Mouse (Mus musculus) liver, embryonic 14.5 days (tissue): Measurements from ENCODE around the gene Ccnf. TPM values are rescaled to one million over a fixed set of nuclear protein-coding genes. Genes with fewer than 3 reads are reported as not detected.

Experiments
- ATAC-seq: fragments of 200-750 bp; cut with Nextera tagmentation; 2 replicates; pipeline ENCODE4 v1.8.0; 2017; ENCODE audit warnings: moderate number of reproducible peaks, mild to moderate bottlenecking, moderate library complexity; ENCODE audit not compliant: insufficient read depth
- DNase-seq, 3 experiments: peaks; one replicate each; pipeline ENCODE4 v3.0.0-alpha.2; 2012 to 2013; ENCODE audit warnings: low read depth in 3 of 3, low spot score in 3 of 3
- H3K27ac ChIP-seq: fragments of 300-500 bp; sonication (generic); 2 replicates; pipeline ENCODE4 v1.5.1; 2014; ENCODE audit warnings: moderate library complexity, mild to moderate bottlenecking, control low read depth, inconsistent platforms
- H3K27me3 ChIP-seq: fragments of 300-500 bp; sonication (generic); 2 replicates; pipeline ENCODE4 v1.6.1; 2014; ENCODE audit warnings: mild to moderate bottlenecking, low read length, moderate library complexity; ENCODE audit not compliant: control insufficient read depth, insufficient read depth
- H3K36me3 ChIP-seq: fragments of 300-500 bp; sonication (generic); replicated peaks from 2 replicates; pipeline ENCODE4 v1.6.1; 2014; ENCODE audit warnings: low read depth; ENCODE audit not compliant: control insufficient read depth, insufficient read depth
- H3K4me1 ChIP-seq, 2 experiments: fragments of 200-500 bp in 1 of 2; fragments of 300-500 bp in 1 of 2; sonication (generic) in 1 of 2; replicated peaks; 2 replicates each; pipeline ENCODE4 v1.6.1; 2012 to 2014; ENCODE audit warnings: antibody characterized with exemption in 1 of 2, inconsistent platforms in 1 of 2, low read length in 1 of 2; ENCODE audit not compliant: control insufficient read depth in 2 of 2, insufficient read depth in 2 of 2
- H3K4me2 ChIP-seq: fragments of 300-500 bp; sonication (generic); 2 replicates; pipeline ENCODE4 v1.6.1; 2014; ENCODE audit warnings: low read depth, mild to moderate bottlenecking, control low read depth, moderate library complexity
- H3K4me3 ChIP-seq, 2 experiments: fragments of 200-500 bp in 1 of 2; fragments of 300-500 bp in 1 of 2; sonication (generic) in 1 of 2; 2 replicates each; pipeline ENCODE4 v1.5.1; 2012 to 2014; ENCODE audit warnings: low read depth in 2 of 2, low read length in 2 of 2, mild to moderate bottlenecking in 2 of 2, control low read depth in 1 of 2, inconsistent platforms in 1 of 2, moderate library complexity in 1 of 2; ENCODE audit not compliant: insufficient read depth in 1 of 2
- H3K9ac ChIP-seq: fragments of 300-500 bp; sonication (generic); replicated peaks from 2 replicates; pipeline ENCODE4 v1.6.1; 2014; ENCODE audit warnings: mild to moderate bottlenecking, control low read depth, moderate library complexity
- H3K9me3 ChIP-seq: fragments of 300-500 bp; sonication (generic); 2 replicates; pipeline ENCODE4 v1.6.1; 2016; ENCODE audit warnings: low read length, mixed read lengths; ENCODE audit not compliant: control insufficient read depth
- CTCF ChIP-seq: IDR thresholded peaks from 2 replicates; pipeline ENCODE4 v1.5.1; 2016; ENCODE audit warnings: antibody characterized with exemption, low read depth, control low read depth
- EP300 ChIP-seq: IDR thresholded peaks from 2 replicates; pipeline ENCODE4 v1.6.1; 2016; ENCODE audit warnings: antibody characterized with exemption, low read depth
- WGBS: fragments of 180-500 bp; shearing (Covaris S2); extraction: QIAGEN DNeasy Blood & Tissue Kit; methylation state at CpG from one replicate; pipeline ENCODE4 v1.1.7; 2014; ENCODE audit not compliant: insufficient replicate concordance; 5-methylcytosine and 5-hydroxymethylcytosine counted together
- polyA plus RNA-seq, 2 experiments: library from polyadenylated mRNA; depleted of rRNA in 1 of 2; stranded (reverse) in 1 of 2; unstranded in 1 of 2; fragments of >200 nt; fragmentation: Nextera tagmentation in 1 of 2; extraction: Ambion mirVana in 1 of 2; gene quantifications; 2 replicates each; pipeline versions ENCODE4 v1.2.1 to v1.2.3; 2012 to 2014

The Ccnf gene
- polyA plus RNA-seq, 2 experiments, result 36.9 to 69.5 TPM

GRCm38 (mm10) chr17:24260516-24260915 lies 9.2 kb upstream of the Ccnf start:
- H3K4me2 ChIP-seq, result no peak overlapping the region
- no peaks in the 10 kb centered on the region for H3K9me3 ChIP-seq
- H3K4me3 ChIP-seq, result no peak overlapping the region
- H3K27ac ChIP-seq, result no peak overlapping the region
- DNase-seq (no peak), ATAC-seq (no peak)
- H3K9ac ChIP-seq, result no peak overlapping the region
- no peaks in the 10 kb centered on the region; a peak in 1 of 4 replicates for H3K4me1 ChIP-seq
- 18% methylated on average over 4 of the region's 4 CpGs for WGBS
- TF ChIP-seq CTCF, result no peak
- TF ChIP-seq EP300, result no peak
- no peaks in the 10 kb centered on the region for H3K27me3 ChIP-seq
- H3K36me3 ChIP-seq, result no peaks in the 10 kb centered on the region

DNA sequence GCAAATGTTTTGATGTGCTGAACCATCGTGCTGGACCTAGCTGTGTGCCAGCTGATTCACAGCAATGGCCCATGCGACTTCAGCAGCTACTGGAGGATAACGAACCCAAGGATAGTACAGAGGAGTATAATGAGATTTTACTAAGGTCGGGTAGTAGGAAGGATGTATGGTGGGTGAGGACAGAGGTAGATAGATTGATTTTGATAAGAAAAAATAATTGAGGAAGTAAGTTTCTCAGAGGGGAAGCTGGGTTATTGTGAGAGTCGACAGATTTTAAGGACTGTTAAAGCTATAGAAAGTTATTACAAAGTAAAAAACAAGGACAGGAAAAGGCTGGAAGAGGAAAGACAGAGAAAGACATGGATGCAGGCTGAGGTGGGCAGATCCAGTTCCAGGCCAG lies 8.4 kb upstream of the Ccnf start:
- Histone ChIP-seq H3K4me3 (no peak overlapping the region), H3K4me1 (no peaks in the 10 kb centered on the region; a peak in 1 of 4 replicates), H3K9ac (no peak overlapping the region), H3K27ac (no peak overlapping the region), H3K27me3 (no peaks in the 10 kb centered on the region), H3K36me3 (no peaks in the 10 kb centered on the region), H3K9me3 (no peaks in the 10 kb centered on the region), H3K4me2 (no peak overlapping the region)
- DNase-seq, result no peak
- TF ChIP-seq CTCF (no peak), EP300 (no peak)
- ATAC-seq, result no peak
- 17% methylated on average over 5 of the region's 5 CpGs for WGBS

DNA sequence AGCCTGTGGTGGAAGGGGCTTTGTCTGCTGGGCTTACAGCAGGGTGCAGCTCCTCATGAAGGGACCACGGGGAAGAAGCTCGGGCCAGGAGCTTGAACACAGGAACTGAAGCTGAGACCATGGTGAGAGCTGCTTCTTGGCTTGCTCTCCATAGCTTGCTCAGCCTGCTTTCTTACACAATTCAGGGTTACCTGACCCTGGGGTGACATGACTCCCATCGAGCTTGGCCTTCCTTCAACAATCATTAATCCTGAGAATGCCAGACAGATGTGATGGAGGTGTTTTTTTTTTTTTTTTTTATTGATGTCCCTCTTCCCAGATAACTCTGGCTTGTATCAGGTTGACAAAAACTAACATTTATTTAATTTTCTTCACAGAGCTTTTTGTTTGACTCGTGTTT lies 7.7 kb upstream of the Ccnf start:
- WGBS, result 50% methylated on average over 4 of the region's 4 CpGs
- TF ChIP-seq EP300 (no peak), CTCF (no peak)
- Histone ChIP-seq H3K4me2 (no peak overlapping the region), H3K36me3 (no peaks in the 10 kb centered on the region), H3K27ac (no peak overlapping the region), H3K27me3 (no peaks in the 10 kb centered on the region), H3K4me3 (no peak overlapping the region), H3K4me1 (no peaks in the 10 kb centered on the region; a peak in 1 of 4 replicates), H3K9me3 (no peaks in the 10 kb centered on the region), H3K9ac (no peak overlapping the region)
- no peak for DNase-seq
- ATAC-seq, result no peak

- H3K9me3 ChIP-seq, result no peaks in the 10 kb centered on the region
- 84% methylated on average over 2 of the region's 2 CpGs for WGBS
- peak overlapping the region; percentile 97 for H3K4me2 ChIP-seq
- peak overlapping the region in 1 of 2 experiments; percentile 79; a peak in 2 of 4 replicates for H3K4me3 ChIP-seq
- H3K9ac ChIP-seq, result peak overlapping the region; percentile 94
- H3K36me3 ChIP-seq, result peaks cover 19% of the 10 kb centered on the region
- H3K4me1 ChIP-seq, result peaks cover 13 to 18% of the 10 kb centered on the region in 2 experiments
- H3K27ac ChIP-seq, result peak overlapping the region; percentile 89
- TF ChIP-seq CTCF (no peak), EP300 (no peak)
- DNase-seq (no peak), ATAC-seq (no peak)
- no peaks in the 10 kb centered on the region for H3K27me3 ChIP-seq
Measured at GRCm38 (mm10) chr17:24252329-24252728, 1.0 kb upstream of the Ccnf start.

- no peak for TF ChIP-seq CTCF
- no peak for TF ChIP-seq EP300
- ATAC-seq (no peak; the same call in 1 of the 2 replicates), DNase-seq (no peak)
- WGBS, result 0% methylated on average over 28 of the region's 32 CpGs
- Histone ChIP-seq H3K4me2 (peak overlapping the region; percentile 98), H3K9ac (peak overlapping the region; percentile 84), H3K36me3 (peaks cover 32% of the 10 kb centered on the region), H3K27me3 (no peaks in the 10 kb centered on the region), H3K27ac (peak overlapping the region; percentile 37), H3K4me3 (peak overlapping the region; percentile 77 to 79), H3K4me1 (peaks cover 13 to 18% of the 10 kb centered on the region in 2 experiments), H3K9me3 (no peaks in the 10 kb centered on the region)
Measured at GRCm38 (mm10) chr17:24250988-24251319, 330 bp downstream of the Ccnf start.
